Mouse (Mus musculus) liver, embryonic 14 days (tissue): Measurements from ENCODE around the gene Olfr1402. TPM values are rescaled to one million over a fixed set of nuclear protein-coding genes. Genes with fewer than 3 reads are reported as not detected.

Experiments
- polyA plus RNA-seq: library from polyadenylated mRNA; depleted of rRNA; stranded (reverse); fragments of >200 nt; gene quantifications from 2 replicates; pipeline ENCODE4 v1.2.3, GENCODE M21; 2012; rRNA removed

Olfr1402 gene
- not detected in 2 replicates for polyA plus RNA-seq

GRCm38 (mm10) chr3:97421920-97422319, at the start of gene Olfr1402:
TSS of gene Olfr1402 (minus strand) at chr3:97422020.

Other genes with a start within 250 kb of the Olfr1402 start
- gene Bcl9, start 124.1 kb downstream of the Olfr1402 start, polyA plus RNA-seq, result 1.4 and 1.8 TPM in 2 replicates
- 7.2 and 8.0 TPM in 2 replicates for gene Chd1l, start 188.2 kb upstream of the Olfr1402 start, polyA plus RNA-seq
- gene Fmo5, start 206.8 kb upstream of the Olfr1402 start, polyA plus RNA-seq, result 6.2 and 6.8 TPM in 2 replicates
- 2.3 and 2.5 TPM in 2 replicates for gene Prkab2, start 236.2 kb upstream of the Olfr1402 start, polyA plus RNA-seq